ENCODE assay signal across 26 mouse cellular contexts in genomic region chr19:14180956-14181355, GRCm38 (mm10).
A peak's percentile ranks its signal among the peaks of the same experiment; 100 is the strongest.
DNase-seq lines count a peak whose midpoint lies in the region; ATAC-seq and TF ChIP-seq lines count a peak whose summit lies in the region.
"Had no signal": no experiment of that assay in that cellular context is flagged by ENCODE, and none has a peak within 500 bp of the region (broad histone marks: within the 10 kb centered on the region; RNA-seq: fewer than 3 reads in every experiment).

No protein-coding gene starts in this region.

- no peak for TF ChIP-seq CTCF in layer of hippocampus, adult 2 months (conservative IDR thresholded peaks at IDR 0.05)
- TF ChIP-seq CTCF in stomach, postnatal 0 days (IDR thresholded peaks at IDR 0.05; ENCODE audit: low read depth) = no peak

- 72% methylated on average over 3 of the region's 3 CpGs for WGBS in stomach, embryonic 14.5 days
- WGBS in stomach, postnatal 0 days = 62% methylated on average over 3 of the region's 3 CpGs

- no peak overlapping the region for H3K4me3 ChIP-seq in layer of hippocampus, adult 2 months
- no peak overlapping the region for H3K4me3 ChIP-seq in stomach, embryonic 14.5 days (ENCODE audit: low read depth, low read length)
- H3K4me3 ChIP-seq in stomach, postnatal 0 days (ENCODE audit: low read depth, low read length) = no peak overlapping the region
- H3K4me3 ChIP-seq: embryonic facial prominence, embryonic 12.5 days; erythroblast, embryonic 14.5 days; forebrain, embryonic 10.5 days; forebrain, embryonic 13.5 days; hindbrain, embryonic 10.5 days; hindbrain, embryonic 13.5 days had no signal

- no peaks in the 10 kb centered on the region for H3K4me1 ChIP-seq in stomach, embryonic 14.5 days (ENCODE audit: control insufficient read depth, insufficient read depth, low read length)
- no peaks in the 10 kb centered on the region for H3K4me1 ChIP-seq in stomach, postnatal 0 days (replicated peaks; ENCODE audit: control insufficient read depth, insufficient read depth)
- H3K4me1 ChIP-seq: forebrain, embryonic 13.5 days; hindbrain, embryonic 10.5 days had no signal

- H3K36me3 ChIP-seq in stomach, embryonic 14.5 days (ENCODE audit: control insufficient read depth, insufficient read depth, low read length) = no peaks in the 10 kb centered on the region
- H3K36me3 ChIP-seq in stomach, postnatal 0 days (ENCODE audit: control insufficient read depth, insufficient read depth, low read length) = no peaks in the 10 kb centered on the region
- H3K36me3 ChIP-seq: embryonic facial prominence, embryonic 12.5 days; forebrain, embryonic 10.5 days; G1E; hindbrain, embryonic 10.5 days; hindbrain, embryonic 13.5 days had no signal

- no peak for TF ChIP-seq EP300 in stomach, postnatal 0 days (optimal IDR thresholded peaks at IDR 0.05)

- peak overlapping the region; percentile 2 for H3K27ac ChIP-seq in layer of hippocampus, adult 2 months
- H3K27ac ChIP-seq in stomach, embryonic 14.5 days (ENCODE audit: low read length) = peak overlapping the region; percentile 36; the same call in 1 of the 2 replicates
- no peak overlapping the region for H3K27ac ChIP-seq in stomach, postnatal 0 days (replicated peaks)
- H3K27ac ChIP-seq: embryonic facial prominence, embryonic 12.5 days; forebrain, embryonic 10.5 days; forebrain, embryonic 13.5 days; hindbrain, embryonic 10.5 days; hindbrain, embryonic 13.5 days had no signal

- no peak overlapping the region for H3K4me2 ChIP-seq in stomach, embryonic 14.5 days (replicated peaks; ENCODE audit: low read depth, low read length)
- no peak overlapping the region for H3K4me2 ChIP-seq in stomach, postnatal 0 days (replicated peaks; ENCODE audit: low read depth)
- H3K4me2 ChIP-seq: embryonic facial prominence, embryonic 12.5 days; forebrain, embryonic 13.5 days; heart, embryonic 11.5 days; hindbrain, embryonic 13.5 days had no signal

- no peaks in the 10 kb centered on the region for H3K27me3 ChIP-seq in stomach, embryonic 14.5 days (ENCODE audit: control insufficient read depth, insufficient read depth, low read length)
- no peaks in the 10 kb centered on the region for H3K27me3 ChIP-seq in stomach, postnatal 0 days (ENCODE audit: control insufficient read depth, insufficient read depth, low read length)
- H3K27me3 ChIP-seq: CH12.LX; embryonic facial prominence, embryonic 12.5 days; hindbrain, embryonic 13.5 days had no signal

- DNase-seq in heart, adult 11 months = peak; percentile 55
- DNase-seq in heart, postnatal 4 days = no peak
- peak in 1 of 2 experiments; percentile 16 for DNase-seq in layer of hippocampus, adult 2 months (ENCODE audit: low spot score in 2 of 2)
- DNase-seq in layer of hippocampus, postnatal 10 days (ENCODE audit: low spot score in 2 of 2) = no peak
- DNase-seq in stomach, postnatal 0 days (ENCODE audit: low spot score) = no peak
- DNase-seq: adrenal gland, postnatal 10 days; adrenal gland, postnatal 36 days; B cell, adult 2 months; cerebellum, adult 18-20 months; cerebellum, adult 9-10 months; cerebellum, postnatal 14 days; gastrocnemius, postnatal 10 days; gastrocnemius, postnatal 36 days had no signal

- no peak overlapping the region for H3K9ac ChIP-seq in stomach, embryonic 14.5 days (replicated peaks; ENCODE audit: low read depth, low read length)
- H3K9ac ChIP-seq in stomach, postnatal 0 days (ENCODE audit: low read length) = no peak overlapping the region
- H3K9ac ChIP-seq: embryonic facial prominence, embryonic 12.5 days; forebrain, embryonic 13.5 days; hindbrain, embryonic 13.5 days had no signal

- no peaks in the 10 kb centered on the region for H3K9me3 ChIP-seq in stomach, embryonic 14.5 days (ENCODE audit: control insufficient read depth, low read depth, low read length)
- H3K9me3 ChIP-seq in stomach, postnatal 0 days (ENCODE audit: control insufficient read depth, low read length) = no peaks in the 10 kb centered on the region
- H3K9me3 ChIP-seq: embryonic facial prominence, embryonic 12.5 days; forebrain, embryonic 10.5 days; forebrain, embryonic 13.5 days; G1E; hindbrain, embryonic 10.5 days; hindbrain, embryonic 13.5 days had no signal

- no peak for ATAC-seq in stomach, embryonic 14.5 days (ENCODE audit: insufficient number of reproducible peaks, insufficient read depth, low FRiP score, low read depth)
- no peak for ATAC-seq in stomach, postnatal 0 days (ENCODE audit: low FRiP score, low TSS enrichment)
- ATAC-seq: forebrain, embryonic 13.5 days; forebrain, embryonic 16.5 days; hindbrain, embryonic 16.5 days; Patski had no signal
